Mouse (Mus musculus): ENCODE measurements around the gene Zfp488. TPM values are rescaled to one million over a fixed set of nuclear protein-coding genes. Genes with fewer than 3 reads are reported as not detected.
A peak's percentile ranks its signal among the peaks of the same experiment; 100 is the strongest.

Zfp488 gene
- total RNA-seq (2021), result under 1 TPM in 1 of 2 experiments, not detected in 1; 0.09 TPM
- long read RNA-seq, experiment 1, result 0 reads
- long read RNA-seq, experiment 2, result 0 reads

DNA sequence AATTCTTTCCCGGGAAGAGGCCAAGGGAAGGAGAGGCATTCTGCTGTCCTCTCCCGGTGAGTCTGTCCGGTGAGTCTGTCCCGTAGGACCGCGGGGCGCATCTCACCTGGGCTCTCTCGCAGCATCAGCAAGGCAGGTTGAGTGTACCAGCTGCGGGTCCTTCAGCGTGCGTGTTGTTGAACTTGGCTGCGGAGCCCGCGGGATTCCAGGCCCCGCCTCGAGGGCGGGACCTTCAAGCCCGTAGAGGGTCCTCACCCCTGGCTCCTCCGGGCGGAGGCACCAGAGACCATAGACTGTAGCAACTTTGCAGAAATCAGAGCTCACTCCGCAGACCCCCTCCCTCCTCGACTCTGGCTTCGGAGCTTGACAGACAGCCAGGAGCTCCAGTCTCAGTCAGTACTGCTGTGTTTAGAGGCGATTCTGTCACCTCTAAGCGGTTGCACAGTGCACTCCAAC lies at the start of gene Zfp488:
Gene Zfp488 (minus strand): TSS at position 161 of the 456 bp plus-strand sequence.
- no peak for DNase-seq

DNA sequence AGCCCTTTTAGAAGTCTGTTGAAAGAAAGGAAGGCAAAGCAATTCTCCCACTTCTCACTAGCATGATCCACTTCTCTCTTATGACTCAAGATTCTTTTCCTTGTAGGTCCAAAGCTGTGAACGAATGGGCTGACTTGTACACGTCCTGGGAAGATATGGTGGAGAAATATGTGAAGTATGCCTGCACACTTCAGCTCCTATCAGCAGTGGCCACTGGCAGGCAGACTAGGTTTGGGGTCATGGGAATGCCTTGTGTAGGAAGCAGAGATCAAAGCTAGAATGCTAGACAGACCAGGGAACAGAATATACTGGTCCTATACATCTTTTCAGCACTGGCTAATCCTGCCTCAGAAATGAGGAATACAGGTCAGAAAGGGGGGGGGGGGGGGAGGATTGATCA lies 48.1 kb upstream of the Zfp488 start:
- DNase-seq, result no peak

DNA sequence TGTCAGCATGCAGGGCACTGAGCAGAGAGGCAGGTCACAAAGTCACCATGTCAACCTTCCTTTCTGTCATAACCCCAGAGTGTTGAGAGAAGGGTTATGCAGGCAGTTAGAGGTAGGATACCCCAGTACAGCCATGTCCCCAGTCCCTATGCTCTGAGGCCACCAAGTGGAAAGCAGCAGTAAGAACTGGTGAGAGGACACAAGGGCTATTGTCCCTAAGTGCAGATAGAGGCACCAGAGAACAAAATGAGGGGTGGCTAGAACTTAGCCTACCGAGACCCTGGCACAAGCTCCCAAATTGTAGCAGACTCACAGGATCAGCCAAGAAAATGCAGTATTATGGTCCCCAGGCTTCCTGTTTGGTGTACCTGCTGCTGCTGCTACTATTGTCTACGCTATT lies 38.4 kb upstream of the Zfp488 start:
- DNase-seq, result no peak

DNA sequence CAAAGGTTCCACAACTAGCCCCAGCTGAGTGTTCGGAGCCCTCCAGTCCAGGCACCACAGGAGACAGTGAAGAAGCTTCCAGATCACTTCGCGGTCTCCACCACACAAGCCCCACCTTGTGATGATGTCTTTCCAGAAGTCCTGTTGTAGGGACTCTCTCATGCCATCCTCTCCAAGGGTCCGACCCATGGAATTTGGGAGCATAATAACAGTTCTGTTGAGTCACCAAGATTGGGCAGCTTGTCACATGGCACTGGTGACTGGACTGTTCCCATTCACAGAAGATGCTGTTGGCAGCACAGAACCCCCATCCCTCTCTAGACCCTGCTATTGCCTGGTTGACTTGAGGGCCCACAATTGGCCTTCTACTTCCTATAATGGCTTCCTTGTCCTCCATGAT lies 37.8 kb upstream of the Zfp488 start, which contains the start of gene Gm5460:
Gene Gm5460 (plus strand): TSS at position 378 of the 400 bp plus-strand sequence.
- DNase-seq, result no peak

DNA sequence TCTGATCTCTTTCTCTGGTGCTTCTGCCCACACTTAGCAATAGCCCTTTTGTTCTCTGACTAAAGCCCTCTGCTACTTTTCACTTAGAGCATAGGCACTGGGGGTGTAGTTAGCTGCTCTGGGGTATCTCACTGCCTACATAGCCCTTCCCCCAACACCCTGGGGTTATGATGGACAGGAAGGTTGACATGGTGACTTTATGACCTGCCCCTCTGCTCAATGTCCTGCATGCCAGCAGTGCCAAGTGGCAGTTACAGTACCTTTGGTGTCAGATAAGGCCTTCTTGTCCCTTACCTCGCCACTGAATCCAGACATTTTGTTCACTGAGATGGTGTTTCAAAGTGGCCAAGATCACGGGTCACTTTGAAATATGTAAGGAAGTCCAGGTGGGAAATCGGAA lies 36.5 kb upstream of the Zfp488 start, which contains the start of gene Gm30083:
Gene Gm30083 (minus strand): TSS at position 120 of the 400 bp plus-strand sequence.
- DNase-seq, result no peak

DNA sequence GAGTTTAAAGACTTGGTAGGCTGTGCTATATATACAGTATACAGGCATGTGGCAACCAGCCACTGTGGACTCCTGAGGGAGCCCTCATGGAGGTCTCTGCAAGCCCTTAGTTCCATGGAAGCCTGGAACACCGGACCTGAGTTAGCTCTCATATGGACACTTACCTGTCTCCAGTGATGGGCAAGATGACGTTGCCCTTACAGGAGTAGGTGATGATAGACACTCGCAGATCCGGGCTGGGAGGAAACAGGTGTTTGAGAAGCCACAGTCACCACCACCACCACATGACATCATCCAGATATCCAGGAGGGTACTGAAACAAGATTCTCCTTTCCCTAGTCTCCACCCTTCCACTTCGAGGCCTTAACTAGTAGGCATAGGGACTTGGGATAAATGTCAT lies 23.8 kb upstream of the Zfp488 start:
- no peak for DNase-seq

DNA sequence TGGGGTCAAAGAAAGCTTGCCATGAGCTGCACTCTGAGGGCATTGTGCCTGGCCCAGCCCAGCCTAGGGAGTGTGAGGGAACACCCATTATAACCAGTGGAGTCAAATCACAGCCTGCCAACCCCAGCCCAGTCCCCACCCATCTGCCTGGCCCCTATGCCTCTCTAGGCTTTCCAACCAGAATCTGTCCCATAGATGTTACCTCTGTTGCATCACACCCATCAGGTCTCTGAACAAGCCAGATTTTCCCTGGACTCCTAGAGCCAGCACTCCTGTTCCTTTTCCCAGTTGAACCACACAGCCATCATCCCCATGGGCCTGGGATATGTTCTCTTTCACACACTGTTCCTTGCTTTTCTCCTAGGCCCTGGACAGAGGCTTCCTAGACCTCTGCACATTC lies 22.9 kb upstream of the Zfp488 start:
- DNase-seq, result no peak

DNA sequence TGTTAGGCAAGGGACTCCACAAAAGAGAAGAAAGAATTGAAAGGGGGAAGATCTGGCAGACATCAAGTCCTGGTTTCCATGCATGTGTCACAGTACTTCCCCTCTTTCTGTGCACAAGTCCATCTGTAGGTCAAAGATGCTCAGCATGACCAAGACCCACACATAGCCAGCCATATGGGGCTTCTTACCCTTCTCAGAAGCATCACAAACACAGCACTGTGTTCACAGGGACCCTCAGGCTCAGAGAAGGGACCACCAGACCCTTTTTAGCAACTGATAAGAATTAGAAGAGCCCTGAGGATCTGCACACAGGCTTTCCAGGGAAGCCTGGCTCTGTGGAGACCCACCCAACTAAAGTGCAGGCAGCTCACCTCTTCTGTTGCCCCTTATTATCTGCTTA lies 21.5 kb upstream of the Zfp488 start:
- DNase-seq, result no peak

DNA sequence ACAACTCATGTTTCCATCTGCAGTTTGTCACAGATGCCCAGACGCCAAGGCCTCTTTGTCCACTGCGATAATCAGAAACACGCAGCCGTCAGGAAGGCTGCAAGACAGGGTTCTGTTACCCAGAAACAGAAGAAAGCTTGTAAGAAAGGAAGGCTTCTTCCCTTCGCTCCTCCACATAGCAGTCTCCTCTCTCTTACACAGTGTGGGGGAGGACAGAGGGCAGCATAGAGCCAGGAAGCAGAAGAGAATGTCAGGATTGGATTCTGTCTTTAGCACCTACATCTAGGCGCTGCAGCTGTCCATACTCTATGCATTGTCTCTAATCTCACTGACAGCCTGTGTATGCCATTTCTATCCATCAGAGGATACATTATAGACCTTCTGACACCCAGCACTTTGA lies 18.9 kb upstream of the Zfp488 start:
- no peak for DNase-seq

DNA sequence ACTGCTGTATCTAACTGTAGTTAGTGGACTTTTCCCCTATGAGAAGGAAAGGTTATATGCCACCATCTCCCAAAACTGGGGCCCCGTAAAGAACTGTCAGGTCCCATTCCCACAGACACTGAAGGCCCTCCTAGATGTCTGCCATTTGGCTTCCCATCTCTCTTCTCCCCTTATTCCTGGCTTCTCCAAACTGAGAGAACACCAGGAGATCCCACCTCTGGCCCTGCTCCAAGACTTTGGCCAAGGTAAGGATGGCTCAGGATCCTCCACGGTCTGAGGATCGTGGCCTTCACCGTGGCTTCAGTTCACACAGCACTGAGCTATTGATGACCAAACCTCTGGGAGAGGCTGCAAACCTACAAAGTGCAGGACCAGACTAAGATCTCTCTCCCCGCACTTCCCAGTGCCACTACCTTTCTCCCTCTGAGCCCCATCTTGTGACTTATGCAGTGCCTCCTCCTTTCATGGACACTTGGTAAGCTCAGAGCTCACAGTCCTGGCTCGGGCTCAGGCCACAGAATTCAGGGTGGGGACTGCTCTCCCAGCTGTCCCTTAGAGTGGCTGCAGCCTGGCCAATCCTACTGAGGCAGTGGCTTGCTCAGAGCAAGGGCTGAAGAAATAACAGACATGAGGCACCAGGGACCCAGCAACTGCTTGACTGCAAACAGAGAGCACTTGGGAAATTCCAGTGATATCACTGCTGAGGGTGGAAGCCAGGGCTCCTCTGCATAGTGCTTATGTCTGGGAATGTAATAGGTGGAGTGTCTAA lies 15.1 kb upstream of the Zfp488 start:
- DNase-seq, result no peak

DNA sequence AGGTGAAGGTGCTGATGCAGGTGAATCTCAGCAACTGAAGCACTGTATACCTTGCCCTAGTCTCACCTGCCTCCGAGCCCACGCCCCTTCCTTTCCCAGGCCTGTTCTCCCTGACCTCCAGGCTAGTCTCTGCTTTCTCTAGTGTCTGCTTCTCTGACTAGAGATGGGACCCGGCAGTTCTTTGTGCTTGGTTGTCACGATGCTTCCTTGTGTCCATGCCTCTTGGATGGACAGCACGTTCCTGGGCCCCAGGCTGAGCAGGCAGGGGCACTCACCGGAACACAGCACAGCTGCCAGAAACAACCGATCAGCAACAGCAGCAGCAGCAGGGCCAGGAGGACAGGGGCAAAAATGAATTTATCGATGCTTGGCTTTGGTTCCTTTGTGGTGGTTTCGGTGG lies 14.5 kb upstream of the Zfp488 start:
- DNase-seq, result no peak

DNA sequence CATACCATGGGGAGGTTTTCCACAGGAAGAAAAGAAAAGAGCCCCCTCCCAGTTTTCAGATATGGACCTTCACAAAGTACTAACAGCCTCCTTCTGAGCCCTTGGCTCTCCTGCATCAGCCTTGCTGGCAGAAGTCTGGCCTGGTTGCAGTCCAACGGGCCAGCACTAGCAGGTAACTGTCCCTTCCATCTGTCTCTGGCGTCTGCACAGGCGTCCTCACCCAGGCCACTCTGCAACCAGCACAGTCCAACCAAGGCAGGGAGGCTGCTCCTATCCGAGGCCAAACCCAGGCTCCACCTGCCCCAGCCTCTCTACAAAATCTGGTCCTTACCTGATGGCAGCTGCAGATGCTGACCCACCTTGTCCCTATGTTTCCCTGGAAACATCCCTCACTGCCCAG lies 13.4 kb upstream of the Zfp488 start:
- no peak for DNase-seq

DNA sequence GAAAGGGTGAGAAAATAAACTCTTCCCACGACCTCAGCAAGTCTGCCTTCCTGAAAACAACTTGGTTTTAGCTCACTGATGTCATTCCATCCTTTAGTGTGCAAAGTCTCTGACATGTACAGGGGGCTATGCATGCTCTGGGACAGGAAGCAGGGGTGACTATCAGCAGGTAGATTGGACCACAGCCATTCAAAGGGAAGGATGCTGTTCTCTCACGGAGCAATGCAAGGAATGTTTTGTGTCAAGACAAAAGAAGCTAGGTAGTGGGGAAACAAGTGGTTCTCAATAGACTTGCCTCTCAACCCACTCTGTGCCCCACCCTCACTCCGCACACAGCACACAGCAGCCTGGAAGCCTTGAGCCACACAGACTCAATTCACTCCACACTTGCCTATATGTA lies 10.6 kb upstream of the Zfp488 start:
- DNase-seq, result no peak

DNA sequence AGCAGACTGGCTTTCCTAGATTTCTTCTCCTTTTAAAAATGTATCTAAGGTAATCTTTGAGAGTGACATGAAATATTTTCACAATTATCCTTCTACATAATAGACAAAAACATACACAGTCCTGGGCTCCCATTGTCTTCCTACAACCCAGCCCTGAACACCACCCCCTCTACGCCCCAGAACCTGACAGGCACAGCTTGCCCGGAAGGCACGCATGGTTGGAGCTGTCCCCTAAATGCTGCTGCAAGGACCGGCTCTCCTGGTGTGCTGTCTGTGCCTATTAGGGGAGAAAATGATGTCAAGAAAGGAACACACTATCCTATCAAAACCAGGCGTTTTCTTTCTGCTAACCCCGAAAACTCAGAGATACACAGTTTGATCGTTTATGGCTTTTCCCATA lies 816 bp downstream of the Zfp488 start:
- no peak for DNase-seq

DNA sequence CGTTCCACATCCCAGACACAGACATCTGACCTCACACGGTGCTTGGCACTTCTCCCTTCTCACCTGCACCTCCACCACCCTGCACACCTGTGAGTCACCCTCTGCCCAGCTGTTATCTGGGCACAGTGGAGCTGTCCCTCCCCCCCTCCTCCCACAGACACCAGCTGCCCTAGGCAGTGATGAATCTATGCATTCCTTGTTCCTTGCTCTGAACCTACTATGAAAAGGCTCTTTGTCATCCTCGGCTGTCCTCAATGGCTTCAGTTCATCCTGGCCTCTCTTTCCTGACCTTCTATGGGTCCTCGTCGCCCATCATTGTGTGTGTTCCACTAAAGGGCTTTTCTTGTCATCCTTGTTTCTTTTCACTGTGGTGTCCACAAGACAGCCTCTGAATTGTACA lies 3.8 kb downstream of the Zfp488 start:
- DNase-seq, result no peak

DNA sequence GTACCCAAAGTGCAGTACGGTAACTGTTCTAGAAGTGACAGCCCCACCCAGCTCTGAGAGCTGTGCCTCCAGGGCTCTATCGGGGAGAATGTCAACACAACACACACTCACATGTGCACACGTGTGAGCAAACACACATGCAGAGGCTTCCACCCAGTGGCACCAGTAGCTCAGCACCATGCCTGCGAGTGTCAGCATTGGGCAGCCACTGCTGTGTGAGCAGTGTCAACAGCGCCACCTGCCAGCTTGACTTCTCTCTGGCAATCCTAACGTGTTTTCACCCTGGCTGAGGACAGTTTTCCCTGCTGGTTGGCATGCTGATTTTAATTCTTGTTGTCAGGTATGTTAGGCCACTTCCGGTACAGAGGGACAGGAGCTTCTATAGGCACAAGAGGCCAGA lies 5.9 kb downstream of the Zfp488 start:
- DNase-seq, result no peak

DNA sequence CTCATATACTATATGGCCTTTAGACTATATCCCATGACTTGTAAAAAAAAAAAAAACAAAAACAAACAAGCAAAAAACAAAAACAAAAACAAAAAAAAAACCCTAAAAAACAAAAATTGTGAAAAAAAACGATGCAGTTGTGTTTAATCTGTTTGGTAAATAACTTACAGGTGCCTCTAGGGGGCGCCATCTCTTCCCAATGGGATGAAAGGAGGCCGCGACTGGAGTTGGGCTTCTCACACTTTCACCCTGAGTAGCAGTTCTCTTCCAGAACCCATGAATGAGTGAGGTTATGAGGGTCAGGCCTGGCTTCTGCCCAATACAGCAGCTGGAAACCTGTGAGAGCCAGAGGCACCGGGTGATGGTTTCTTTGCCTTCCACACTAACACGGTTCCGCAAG lies 12.9 kb downstream of the Zfp488 start:
- no peak for DNase-seq

DNA sequence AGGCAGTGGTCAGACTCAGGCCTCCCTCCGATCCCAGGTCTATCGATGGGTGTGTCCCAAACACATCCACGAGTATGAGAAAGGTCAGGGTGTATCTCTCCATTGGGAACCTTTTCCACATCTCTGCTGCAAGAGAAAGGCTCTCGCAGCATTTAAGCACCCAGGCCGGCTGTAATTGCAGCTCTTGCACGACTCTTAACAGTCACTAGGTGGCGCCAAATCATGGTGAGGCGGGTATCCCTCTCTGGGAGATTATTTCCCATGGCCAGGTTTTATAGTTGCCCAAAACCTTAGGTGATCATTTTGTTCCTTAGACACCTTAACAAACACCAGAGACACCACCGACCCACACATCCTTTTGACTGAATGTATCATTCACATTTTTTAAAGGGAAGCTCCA lies 19.2 kb downstream of the Zfp488 start:
- peak; percentile 36 for DNase-seq

DNA sequence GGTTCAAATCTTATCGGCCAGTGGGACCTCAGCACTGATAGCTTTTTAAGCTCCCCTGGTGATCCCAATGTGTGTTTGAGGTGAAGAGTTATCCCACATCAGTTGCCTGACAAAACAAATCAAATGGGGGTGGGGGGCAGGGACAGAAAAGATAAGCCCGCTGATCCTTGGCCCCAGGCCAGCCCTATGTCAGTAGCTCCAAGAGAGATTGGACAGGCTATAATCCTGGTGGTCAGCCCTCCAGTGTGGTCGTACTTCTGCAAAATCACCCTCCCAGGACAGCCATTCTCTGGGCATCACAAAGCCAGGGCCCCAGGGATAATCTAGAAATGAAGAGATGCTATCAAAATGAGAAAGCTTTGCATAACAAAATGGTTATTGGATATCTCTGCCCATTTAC lies 19.7 kb downstream of the Zfp488 start:
- no peak for DNase-seq

DNA sequence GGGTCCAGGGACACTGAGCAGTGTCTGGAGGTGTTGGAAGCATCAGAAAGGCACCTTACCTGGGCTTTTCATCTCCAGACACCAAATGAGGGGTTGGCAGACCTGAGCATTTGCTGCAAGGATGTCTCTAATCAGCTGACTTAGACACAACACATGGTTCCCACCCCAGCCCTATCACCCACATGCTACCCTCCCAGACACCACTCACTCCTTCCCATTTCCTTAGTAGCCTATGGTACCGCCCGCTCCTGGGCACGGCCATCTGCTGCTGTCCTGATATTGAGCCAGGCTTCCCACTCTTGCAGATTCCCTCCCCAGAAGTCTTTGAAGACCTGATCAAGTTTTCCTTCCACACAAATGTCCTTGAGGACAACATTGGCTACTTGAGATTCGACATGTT lies 20.4 kb downstream of the Zfp488 start:
- no peak for DNase-seq

DNA sequence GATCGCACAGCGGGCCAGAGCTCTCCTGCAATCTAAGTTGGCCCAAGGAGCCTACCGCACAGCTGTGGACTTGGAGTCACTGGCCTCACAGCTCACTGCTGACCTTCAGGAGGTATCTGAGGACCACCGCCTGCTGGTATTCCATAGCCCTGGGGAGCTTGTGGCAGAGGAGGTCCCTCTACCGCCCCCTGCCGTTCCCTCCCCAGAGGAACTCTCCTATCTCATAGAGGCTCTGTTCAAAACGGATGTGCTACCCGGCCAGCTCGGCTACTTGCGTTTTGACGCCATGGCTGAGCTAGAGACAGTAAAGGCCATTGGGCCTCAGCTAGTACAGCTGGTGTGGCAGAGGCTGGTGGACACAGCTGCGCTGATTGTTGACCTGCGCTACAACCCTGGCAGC lies 22.5 kb downstream of the Zfp488 start:
- no peak for DNase-seq

DNA sequence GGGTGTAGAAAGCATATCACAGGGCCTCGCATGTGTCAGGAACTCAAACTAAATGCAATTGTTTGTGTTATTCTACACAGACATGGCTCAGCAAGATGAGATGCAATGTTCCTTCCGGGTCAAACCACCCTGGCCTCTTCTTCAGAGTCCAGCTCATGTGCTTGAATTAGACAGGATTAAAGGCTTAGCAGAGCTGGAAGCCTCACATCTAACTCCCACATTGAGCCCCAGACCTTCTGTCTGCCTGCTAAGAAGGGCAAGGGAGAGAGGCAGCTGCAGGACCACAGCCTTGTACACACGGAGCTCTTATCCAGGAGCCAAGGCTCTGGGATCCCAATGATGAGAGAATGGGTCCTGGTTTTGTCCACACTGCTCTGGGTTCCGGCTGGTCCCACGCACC lies 24.8 kb downstream of the Zfp488 start, which contains the start of gene Rbp3:
Gene Rbp3 (plus strand): TSS at position 243 of the 400 bp plus-strand sequence.
- no peak for DNase-seq

DNA sequence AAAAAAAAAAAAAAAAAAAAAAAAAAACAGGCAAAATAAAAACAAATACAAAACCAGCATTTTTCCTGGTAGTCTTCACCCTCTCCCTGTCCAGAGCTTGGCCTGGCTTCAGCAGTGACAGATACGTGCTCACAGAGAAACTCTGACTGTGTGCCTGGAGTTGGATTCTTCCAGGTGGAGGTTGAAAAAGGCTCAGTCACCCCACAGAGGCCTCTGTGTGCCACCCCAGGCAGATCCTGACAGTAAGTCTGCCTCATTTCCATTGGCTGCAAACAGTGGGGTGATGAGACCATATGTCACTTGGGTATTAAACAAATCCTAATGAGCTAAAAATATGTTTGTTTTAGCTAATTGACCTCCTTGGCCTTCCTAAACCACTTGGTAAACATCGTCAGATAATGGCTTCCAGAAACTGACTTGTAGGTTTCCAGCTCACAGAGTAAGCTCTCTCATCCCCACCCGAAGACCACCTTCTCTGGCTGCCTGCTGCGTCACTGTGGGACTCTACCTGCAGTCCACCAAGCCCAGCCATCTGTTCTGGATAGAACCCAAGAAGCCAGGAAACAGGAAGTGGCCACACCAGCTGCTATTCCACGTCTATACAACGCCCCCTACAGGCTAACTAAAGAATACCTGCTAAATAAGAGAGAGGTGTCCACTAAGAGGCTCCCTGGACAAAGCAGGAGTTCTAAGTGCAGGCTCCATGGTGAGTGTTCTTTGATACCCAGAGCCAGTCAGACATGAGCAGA lies 26.2 kb downstream of the Zfp488 start:
- no peak for DNase-seq

DNA sequence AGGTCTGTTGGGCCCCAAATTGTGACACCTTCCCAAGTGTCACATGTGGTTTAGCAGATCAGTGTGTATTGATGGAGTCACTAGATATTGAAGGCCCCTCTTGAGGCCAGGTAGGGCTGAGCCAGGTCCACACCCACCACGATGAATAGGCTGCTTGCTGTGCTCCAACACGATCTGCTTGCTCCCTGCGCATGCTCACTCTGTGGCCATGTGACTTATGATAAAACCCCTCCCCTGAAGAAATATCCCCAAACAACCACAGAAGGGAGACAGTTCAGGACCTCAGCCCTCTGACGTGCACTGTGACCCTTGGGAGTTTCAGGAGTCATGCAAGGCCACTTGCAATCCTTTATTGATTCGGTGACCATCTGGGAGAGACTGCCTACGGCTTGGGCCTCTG lies 32.4 kb downstream of the Zfp488 start:
- no peak for DNase-seq
